Mouse (Mus musculus): ENCODE measurements at regions not wholly inside any gene's neighbourhood (a gene's known extent, or its start where the extent isn't known, plus 50 kb on each side); places are given as distances from the start of the nearest gene placed in this dataset. TPM values are rescaled to one million over a fixed set of nuclear protein-coding genes. Genes with fewer than 3 reads are reported as not detected.

Small RNA genes lying in the stretch of these regions (microRNA-seq; reads per million reads assigned to microRNA genes)
- gene Gm22917 = not detected

Measured in forebrain, embryonic 13.5 days (tissue).